Mouse (Mus musculus) MEL-GATA-1-ER (cell line): Measurements from ENCODE around the gene Prkg1.

ENCODE experiments used
- DNase-seq: peaks from one replicate; pipeline ENCODE4 v3.0.0-alpha.2; 2012; ENCODE audit warnings: low read depth; ENCODE audit errors: extremely low read depth

Prkg1 gene

GRCm38 (mm10) chr19:30890377-30890776 lies 874.5 kb downstream of the Prkg1 start:
- DNase-seq: no peak

GRCm38 (mm10) chr19:30889851-30890250 lies 875.0 kb downstream of the Prkg1 start:
- no peak for DNase-seq

- no peak for DNase-seq
Observed at GRCm38 (mm10) chr19:30861441-30861840, 903.4 kb downstream of the Prkg1 start.

GRCm38 (mm10) chr19:30851023-30851422 lies 913.8 kb downstream of the Prkg1 start:
- DNase-seq: no peak

GRCm38 (mm10) chr19:30844916-30845315 lies 919.9 kb downstream of the Prkg1 start:
- no peak for DNase-seq

- no peak for DNase-seq
Observed at GRCm38 (mm10) chr19:30843637-30844036, 921.2 kb downstream of the Prkg1 start.

GRCm38 (mm10) chr19:30843052-30843564 lies 921.7 kb downstream of the Prkg1 start:
- DNase-seq: peak; percentile 18

GRCm38 (mm10) chr19:30842640-30843039 lies 922.2 kb downstream of the Prkg1 start:
- DNase-seq: no peak

- no peak for DNase-seq
Observed at GRCm38 (mm10) chr19:30833045-30833651, 931.7 kb downstream of the Prkg1 start.

- no peak for DNase-seq
Observed at GRCm38 (mm10) chr19:30829231-30829775, 935.5 kb downstream of the Prkg1 start.

- DNase-seq: no peak
Observed at GRCm38 (mm10) chr19:30827820-30828219, 937.0 kb downstream of the Prkg1 start.

- no peak for DNase-seq
Observed at GRCm38 (mm10) chr19:30826106-30826505, 938.7 kb downstream of the Prkg1 start.

- DNase-seq: no peak
Observed at GRCm38 (mm10) chr19:30815661-30816060, 949.2 kb downstream of the Prkg1 start.

- DNase-seq: no peak
Observed at GRCm38 (mm10) chr19:30806265-30806664, 958.6 kb downstream of the Prkg1 start.

- no peak for DNase-seq
Observed at GRCm38 (mm10) chr19:30780803-30781202, 984.0 kb downstream of the Prkg1 start.

- no peak for DNase-seq
Observed at GRCm38 (mm10) chr19:30768316-30768715, 996.5 kb downstream of the Prkg1 start.

- DNase-seq: no peak
Observed at GRCm38 (mm10) chr19:30744426-30744825, 1020.4 kb downstream of the Prkg1 start.

- DNase-seq: no peak
Observed at GRCm38 (mm10) chr19:30699130-30699529, 1065.7 kb downstream of the Prkg1 start.

- no peak for DNase-seq
Observed at GRCm38 (mm10) chr19:30691258-30691657, 1073.6 kb downstream of the Prkg1 start.

GRCm38 (mm10) chr19:30690691-30691090 lies 1074.1 kb downstream of the Prkg1 start:
- DNase-seq: no peak

- DNase-seq: no peak
Observed at GRCm38 (mm10) chr19:30687942-30688341, 1076.9 kb downstream of the Prkg1 start.

GRCm38 (mm10) chr19:30676308-30676707 lies 1088.5 kb downstream of the Prkg1 start:
- DNase-seq: no peak

GRCm38 (mm10) chr19:30664269-30664668 lies 1100.6 kb downstream of the Prkg1 start:
- DNase-seq: no peak
